Mouse (Mus musculus) adrenal gland, adult 2 months (tissue): Measurements from ENCODE around the gene Atp1a2. TPM values are rescaled to one million over a fixed set of nuclear protein-coding genes. Genes with fewer than 3 reads are reported as not detected.

Source experiments
- DNase-seq: peaks from one replicate; pipeline ENCODE4 v3.0.0; 2021
- long read RNA-seq: library from polyadenylated mRNA; stranded (forward); transcript quantifications from one replicate; pipeline ENCODE4 v2.0.0, GENCODE M21; 2021
- polyA plus RNA-seq: library from polyadenylated mRNA; depleted of rRNA; stranded (reverse); fragments of >200 nt; gene quantifications from 2 replicates; pipeline ENCODE4 v1.2.3, GENCODE M21; 2012; rRNA removed
- total RNA-seq, 2 experiments: library from RNA; stranded (reverse); gene quantifications; 2 replicates each; pipeline ENCODE4 v1.2.3; 2021

The Atp1a2 gene
- total RNA-seq (100 to 1,000 TPM; 126 to 247 TPM), polyA plus RNA-seq (57.3 and 85.0 TPM in 2 replicates)
- long read RNA-seq, full-length matches to known transcripts = 189 of 250 reads
- long read RNA-seq, partial matches to known transcripts = 43 of 250 reads
- long read RNA-seq, other reads (novel, unspliced or antisense) = 18 of 250 reads

DNA sequence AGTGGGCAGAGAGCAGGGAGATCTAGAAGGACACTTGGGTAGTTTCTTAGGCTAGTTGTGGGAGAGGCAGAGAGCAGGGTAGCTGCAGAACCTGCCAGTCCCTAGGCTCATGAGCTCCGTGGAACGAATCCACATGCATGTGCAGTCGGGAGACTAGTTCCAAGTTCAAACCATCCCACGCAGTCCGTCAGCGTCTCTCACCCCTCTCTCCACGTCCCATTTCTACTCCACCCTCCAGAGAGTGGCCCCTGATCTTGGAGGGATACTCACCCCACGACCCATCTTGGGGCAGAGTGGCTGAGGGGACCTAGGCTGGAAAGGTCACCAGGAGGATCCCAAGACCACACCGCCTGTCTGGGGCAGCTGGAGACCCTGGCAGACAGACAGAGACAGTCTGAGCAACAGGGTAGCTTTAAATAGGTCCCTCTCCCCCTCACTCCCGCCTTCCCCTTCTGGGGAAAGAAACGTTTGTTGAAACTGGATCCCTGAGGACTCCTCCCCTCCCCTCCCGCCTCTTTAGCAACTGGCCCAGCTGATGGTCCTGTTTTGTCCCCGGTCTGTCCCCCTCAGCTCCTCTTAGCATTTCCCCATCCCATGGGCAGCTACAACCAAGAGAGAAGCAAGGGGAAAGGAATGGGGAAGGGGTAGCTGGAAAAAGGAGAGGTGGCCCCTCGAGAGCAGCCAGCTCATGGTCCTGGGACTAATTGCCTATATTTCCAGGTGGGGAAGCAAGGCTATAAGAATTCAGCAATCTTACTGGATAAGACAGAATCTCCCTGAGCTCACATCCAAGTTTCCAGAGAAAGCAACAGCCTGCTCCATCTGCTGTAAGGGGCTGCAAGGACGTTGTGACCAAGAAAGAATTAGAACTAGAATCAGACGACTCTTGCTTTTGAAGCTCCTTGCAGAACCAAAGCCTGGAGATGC lies at the start of gene Atp1a2:
TSS of gene Atp1a2 (minus strand) at position 454 of the 927 bp plus-strand sequence.
- no peak for DNase-seq

DNA sequence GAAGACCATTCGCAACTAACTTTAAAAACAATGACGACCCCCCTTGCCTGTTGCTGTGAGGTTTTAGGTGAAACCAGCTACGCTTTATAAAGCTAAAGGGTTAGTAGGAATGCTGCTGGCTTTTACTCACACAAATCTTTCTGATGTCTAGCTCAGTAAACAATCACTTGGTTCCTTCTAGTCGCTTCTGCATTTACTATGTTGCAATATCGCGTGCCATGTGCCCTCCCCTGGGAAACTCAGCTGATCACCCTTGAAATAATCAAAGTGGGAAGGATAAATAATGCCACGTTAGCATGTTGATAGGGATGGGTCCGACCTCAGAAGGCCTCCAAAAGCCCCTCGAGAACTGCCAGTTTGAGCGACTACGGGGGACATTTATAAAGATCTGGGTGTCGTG lies 49.5 kb upstream of the Atp1a2 start:
- DNase-seq = no peak

DNA sequence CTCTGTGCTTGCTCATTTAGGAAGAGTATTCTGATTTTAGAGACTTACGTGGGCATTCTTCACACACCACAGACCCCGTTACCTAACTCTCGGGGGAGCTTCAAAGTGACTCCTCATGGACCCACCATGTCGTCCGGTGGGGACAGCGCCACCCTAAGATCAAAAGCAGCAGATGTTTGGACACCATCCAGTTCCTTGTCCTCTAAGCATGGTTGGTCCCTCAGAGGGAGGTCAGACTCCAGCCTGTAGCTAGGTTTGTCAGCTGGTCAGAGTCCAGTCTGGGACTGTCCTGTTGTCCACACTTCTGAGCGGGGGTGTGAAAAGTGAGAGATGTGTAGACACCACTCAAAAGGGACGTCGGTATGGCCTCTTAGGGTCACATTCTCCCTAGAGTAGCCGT lies 48.8 kb upstream of the Atp1a2 start:
- DNase-seq = no peak

DNA sequence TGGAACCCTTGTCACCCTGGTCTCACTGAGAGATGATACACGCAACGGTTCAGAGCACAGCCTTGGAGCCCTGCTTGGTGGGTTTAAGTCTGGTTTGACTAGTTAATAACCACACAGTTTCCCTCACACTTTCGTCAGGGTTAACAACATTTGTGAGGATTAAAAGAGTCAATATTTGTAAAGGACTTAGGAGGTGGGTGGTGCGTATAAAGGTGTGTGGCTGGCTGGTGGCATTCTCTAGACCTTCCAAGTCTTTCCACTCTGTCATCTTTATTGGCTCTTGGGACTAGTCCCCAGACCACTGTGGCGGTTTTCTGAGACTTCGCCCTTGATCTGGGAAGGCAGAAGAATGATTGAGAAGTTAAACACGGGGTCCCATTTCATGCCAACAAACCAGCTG lies 47.0 kb upstream of the Atp1a2 start:
- no peak for DNase-seq

DNA sequence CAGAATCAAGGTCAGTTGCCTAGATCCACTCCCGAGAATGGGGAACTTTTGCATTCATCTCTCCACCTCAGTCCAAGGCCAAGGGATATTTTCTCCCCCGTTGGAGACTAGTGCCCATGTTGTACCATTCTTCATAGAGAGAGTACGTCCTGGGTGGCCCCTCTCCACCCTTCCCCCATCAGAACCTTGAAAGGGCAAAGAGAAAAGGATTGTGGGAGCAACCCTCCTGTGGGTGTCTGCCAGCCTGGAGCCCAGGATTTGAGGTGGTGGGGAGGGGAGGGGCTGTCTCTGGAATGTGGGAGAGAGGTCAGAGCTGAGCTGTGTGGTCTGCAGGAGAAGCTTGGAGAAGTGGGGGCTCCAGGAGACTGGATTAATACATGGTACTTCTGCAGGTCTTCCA lies 46.0 kb upstream of the Atp1a2 start:
- no peak for DNase-seq

DNA sequence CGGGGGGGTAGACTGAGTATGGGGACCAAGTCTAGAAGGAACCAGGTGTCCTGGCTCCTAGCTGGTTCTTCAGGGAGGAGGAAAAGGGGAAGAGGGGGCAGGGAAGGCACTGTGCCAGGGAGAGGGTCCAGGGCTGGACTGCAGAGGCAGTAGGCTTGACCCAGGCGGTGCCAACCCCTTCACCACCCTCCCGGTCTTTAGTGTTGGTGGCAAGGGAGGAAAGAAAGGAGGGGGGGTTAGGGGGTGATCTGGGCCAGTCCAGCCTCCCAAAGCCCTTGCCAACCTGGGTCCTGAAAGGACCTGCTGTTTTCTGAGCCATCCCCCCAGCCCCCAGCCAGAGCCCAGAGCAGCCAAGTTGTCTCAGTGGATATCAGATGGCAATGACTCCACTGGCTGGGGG lies 44.9 kb upstream of the Atp1a2 start:
- no peak for DNase-seq

DNA sequence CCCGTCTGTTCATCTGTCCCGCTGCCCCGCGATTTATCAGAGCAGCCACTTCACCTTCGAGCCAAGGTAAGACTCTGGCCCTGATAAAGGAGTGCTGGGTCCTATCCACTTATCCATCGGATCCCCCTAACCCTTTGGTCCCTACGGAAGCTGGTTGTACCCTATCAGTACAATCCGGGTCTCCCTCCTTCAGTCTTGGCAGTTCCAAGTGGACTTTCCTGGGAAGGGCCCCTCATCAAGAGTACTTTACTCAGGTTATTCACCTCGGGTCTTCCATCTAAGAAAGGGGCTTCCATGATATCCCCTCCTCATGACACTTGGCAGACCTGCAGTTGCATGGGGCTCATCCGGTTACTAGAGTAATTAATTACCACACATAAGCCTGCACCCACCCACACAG lies 43.5 kb upstream of the Atp1a2 start:
- DNase-seq = no peak

DNA sequence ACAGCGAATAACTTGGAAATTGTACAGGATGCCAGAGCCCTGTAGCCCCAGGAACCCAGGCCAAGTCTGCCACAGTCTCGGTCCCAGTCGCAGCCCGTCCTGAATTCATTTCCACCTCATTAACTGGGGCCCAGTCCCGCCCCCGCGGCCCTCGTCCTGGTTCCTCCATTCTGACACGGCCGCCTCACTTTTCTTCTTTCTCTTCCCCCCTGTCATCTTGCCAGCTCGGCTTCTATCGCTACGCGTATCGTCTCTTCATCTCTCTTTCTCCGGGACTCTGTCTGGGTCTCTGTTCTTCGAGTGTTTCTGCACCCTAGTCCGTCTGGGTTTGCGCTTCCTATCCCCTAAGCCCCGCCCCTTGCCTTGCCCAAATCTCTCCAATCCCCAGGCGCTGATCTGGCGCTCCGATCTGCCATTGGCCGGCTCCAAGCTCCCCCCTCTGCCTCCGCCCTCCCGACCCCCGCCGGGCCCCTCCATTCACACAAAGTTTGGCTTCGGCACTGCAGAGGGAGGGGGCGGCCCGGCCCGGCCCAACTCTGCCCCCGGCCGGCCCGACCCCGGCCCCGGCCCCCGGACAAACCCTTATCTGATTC lies 43.0 kb upstream of the Atp1a2 start, which contains the start of gene Kcnj10:
TSS of gene Kcnj10 (plus strand) at position 482 of the 593 bp plus-strand sequence.
- peak; percentile 88 for DNase-seq

DNA sequence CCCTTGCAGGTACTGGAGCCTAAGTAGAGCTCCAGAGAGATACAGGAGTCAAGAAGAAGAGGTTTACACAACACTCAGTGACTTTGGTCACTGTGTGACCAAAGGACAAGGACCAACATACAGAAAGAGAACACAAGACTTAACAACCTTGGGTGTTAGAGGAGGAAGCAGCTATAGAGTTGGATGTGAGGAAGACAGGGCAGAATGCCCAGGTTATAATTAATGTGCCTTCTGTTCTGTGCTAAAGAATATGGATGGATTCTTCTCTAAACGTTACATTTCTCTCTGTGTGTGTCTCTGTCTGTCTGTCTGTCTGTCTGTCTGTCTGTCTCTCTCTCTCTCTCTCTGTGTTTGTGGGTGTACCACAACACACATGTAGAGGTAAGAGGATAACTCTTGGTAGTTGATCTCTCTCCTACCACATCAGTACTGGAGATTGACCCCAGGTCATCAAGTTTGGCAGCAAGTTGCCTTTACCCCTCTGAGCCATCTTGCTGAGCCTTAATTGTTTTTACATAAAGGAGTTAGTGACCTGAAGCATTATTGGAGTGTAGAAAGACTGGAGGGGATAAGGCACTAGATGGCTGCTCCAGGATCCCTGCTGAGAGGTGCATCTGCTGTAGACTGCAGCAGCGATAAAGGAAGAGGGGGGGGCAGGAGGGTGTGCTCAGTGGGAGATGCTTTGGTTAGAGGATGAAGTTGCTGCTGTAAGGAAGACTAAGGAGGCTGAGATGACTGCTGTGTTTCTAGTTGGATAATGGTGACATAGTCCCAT lies 39.7 kb upstream of the Atp1a2 start:
- no peak for DNase-seq

DNA sequence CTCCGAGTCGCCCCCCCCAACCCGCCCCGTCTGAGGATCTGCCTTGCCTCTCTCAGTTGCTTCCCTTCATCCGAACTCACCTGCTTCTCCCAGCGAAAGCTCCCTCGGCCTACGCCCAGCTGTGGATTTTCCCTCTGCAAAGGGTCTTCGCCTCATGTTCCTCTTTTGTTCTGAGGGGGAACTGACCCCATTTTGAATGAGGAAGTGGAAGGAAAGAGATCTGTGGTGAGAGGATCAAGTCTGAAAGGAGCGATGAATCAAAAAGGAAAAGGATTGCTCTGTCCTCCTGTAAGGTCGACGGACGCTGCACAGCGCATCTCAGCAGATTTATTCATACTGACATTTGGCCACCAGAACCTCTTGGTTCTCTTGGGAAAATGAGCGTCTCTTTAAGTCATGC lies 37.9 kb upstream of the Atp1a2 start:
- DNase-seq = no peak

DNA sequence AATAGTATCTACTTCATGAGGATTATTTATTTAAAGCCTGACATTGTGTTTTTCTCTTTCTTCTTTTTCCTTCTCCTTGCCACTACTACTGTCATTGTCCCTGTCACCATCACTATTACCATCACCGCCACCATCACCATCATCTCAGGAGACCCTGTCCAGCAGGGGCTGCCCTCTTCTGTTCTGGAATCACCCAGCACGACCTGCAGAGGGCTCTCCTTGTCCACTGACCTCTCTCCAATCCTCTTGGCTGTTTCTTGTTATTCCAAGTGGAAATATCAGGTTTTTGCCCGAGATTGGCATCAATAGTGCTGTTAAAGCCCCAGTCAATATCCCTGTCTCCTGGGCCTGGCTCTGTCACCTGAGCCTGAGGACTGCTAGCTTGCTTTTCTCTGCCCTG lies 35.6 kb upstream of the Atp1a2 start:
- no peak for DNase-seq

DNA sequence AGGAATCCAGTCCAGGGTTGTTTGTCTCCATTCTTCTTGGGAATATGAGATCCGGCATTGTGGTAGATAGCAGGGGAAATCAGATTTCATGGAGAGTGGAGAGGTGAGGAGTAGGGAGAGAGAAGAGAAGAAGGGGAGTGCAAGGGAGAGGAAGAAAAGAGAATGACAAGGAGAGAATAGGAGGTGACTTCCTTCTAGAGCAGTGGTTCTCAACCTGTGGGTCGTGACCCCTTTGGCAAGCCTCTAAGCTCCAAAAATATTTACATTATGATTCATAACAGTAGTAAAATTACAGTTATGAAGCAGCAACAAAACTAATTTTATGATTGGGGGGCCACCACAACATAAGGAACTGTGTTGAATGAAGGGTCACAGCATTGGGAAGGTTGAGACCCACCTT lies 35.1 kb upstream of the Atp1a2 start:
- DNase-seq = no peak

DNA sequence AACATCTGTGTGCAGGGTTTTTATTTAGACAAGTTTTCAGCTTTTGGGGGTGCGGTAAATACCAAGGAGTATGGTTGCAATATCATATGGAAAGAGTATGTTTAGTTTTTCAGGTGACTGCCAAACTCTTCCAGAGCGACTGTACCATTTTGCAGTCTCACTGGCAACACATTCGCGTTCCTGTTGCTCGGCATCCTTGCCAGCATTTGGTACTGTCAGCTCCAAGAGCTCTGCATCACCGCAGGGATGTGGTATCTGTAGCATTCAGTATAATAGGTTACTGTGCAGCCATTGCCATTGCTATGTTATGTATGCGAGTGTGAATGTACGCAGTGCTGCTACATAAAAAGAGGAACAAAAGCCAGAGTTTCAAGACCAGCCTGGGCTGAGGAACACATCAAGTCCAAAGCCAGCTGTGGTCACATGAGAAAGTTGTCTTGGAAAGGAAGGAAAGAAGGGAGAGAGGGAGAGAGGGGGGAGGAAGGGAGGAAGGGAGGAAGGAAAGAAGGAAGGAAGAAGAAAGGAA lies 33.6 kb upstream of the Atp1a2 start:
- DNase-seq = no peak

DNA sequence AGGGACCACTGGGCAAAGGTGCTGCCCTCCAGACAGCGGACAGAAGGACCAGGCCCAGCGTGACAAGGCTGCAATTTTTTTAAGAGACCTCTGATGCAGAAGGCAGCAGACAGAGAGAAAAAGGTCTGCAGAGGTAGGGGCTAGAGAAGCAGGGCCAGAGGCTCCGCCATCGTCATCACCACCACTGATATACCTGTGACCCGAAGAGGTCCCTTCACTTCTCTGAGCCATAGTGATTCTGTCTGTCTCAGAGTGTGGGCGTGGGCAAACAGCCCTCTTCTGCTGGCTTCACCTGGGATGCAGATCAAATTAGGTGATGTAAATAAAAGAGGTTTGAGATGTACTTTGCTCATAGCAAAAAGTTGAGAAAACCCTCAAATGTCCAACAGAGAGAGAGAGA lies 31.8 kb upstream of the Atp1a2 start:
- no peak for DNase-seq

DNA sequence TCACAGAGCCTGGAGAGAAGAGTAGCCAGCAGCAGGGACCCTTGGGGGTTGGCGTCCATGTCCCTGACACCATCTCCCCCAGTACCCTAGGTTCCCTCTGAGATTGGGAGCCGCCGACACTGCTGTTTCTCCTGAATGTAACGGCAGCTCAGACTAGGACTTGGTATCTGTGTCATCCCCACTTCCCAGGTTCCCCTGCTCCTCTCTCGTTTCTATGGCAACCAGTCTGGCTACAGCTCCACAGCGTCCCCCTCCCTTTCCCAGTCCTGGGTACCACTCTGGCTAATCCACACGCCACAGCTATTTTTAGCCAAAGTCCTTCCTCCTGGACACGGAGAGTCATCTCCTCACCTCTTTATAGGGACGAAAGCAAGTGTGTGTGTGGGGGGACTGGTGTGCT lies 31.3 kb upstream of the Atp1a2 start, which contains the start of gene Kcnj9:
TSS of gene Kcnj9 (minus strand) at position 188 of the 400 bp plus-strand sequence.
- no peak for DNase-seq

DNA sequence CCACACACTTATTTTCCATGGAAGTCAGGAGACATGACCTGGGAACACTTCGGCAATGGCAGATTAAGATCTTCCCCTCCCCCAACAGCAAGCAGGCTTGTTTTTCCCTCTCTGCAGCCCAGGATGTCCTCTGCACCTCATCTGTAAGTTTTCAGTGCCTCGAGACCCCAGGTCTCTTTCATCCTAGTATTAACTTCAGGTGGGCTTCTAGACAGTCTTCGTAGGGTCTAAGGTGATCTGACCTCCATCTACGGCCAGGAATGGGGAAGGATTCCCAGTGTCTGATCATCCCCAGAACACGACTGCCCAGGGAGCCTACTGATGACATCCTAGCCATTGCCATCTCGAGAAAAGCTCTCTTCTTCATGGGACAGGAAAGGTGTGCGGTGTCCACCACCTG lies 30.6 kb upstream of the Atp1a2 start:
- DNase-seq = no peak

DNA sequence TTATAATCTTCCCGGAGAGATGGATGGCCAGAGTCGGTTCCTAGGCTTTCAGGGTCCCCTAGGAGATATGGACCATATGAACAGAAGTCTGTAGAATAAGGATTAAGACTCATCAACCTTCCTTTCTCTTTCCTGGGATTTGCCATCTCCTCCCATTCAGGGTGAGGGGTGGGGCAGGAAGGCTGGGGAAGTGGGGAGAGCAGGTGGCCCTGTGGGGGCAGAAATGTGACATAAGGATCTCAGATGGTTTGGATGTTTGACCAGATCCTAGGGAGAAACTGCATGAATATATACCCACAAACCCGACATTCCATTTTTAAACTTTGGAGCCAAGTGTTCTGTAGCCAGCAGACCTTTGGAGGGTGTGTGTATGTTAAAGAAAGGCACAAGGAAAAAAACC lies 30.2 kb upstream of the Atp1a2 start:
- no peak for DNase-seq

DNA sequence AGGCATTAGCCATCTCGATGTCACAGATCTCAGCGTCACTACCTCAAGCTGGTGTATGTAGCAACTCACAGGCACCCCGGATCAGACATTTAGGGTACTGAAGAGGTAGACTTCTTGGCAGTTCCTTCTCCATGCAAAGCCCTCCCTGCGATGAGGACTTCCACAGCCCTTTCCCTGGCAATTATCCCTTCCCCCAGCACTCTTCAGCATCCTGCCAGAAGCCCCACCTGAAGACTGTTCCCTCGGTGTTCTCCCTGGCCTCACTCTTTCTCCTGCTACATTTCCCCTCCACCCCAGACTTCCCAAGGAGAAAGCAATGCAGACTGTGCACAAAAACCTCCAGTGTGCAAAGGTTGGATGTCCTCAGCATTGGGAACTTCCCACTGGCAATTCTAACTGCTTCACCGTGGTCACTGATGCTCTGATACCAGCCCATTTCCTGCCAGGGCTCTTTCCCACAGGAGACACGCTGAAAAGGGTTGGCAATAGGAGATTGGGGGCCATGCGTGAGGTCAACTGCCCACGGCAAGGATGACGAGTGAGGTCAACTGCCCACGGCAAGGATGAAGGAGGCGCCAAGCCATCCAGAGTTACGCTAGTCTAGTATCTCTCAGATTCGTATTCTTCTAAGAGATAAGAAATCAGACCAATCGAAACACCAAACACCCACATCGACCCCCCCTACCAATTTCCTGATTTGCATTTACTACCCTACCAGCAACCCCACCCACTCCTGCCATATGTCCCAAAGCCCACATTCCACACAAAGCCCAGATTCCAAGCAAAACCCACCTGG lies 29.5 kb upstream of the Atp1a2 start:
- DNase-seq = no peak

DNA sequence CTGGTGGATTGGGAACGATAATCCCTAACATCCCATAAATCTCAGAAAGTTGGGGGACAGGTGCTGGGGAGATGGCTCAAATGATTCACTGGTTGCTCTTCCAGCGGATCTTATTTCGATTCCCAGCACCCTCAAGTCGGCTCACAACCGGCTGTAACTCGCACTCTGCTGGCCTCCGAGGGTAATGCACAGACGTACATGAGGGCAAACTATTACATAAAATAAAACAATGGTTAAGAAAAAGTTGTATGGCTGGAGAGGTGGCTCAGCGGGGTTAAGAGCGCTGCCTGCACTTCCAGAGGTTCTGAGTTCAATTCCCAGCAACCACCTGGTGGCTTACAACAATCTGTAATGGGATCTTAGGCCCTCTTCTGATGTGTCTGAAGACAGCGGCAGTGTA lies 28.8 kb upstream of the Atp1a2 start:
- DNase-seq = no peak

DNA sequence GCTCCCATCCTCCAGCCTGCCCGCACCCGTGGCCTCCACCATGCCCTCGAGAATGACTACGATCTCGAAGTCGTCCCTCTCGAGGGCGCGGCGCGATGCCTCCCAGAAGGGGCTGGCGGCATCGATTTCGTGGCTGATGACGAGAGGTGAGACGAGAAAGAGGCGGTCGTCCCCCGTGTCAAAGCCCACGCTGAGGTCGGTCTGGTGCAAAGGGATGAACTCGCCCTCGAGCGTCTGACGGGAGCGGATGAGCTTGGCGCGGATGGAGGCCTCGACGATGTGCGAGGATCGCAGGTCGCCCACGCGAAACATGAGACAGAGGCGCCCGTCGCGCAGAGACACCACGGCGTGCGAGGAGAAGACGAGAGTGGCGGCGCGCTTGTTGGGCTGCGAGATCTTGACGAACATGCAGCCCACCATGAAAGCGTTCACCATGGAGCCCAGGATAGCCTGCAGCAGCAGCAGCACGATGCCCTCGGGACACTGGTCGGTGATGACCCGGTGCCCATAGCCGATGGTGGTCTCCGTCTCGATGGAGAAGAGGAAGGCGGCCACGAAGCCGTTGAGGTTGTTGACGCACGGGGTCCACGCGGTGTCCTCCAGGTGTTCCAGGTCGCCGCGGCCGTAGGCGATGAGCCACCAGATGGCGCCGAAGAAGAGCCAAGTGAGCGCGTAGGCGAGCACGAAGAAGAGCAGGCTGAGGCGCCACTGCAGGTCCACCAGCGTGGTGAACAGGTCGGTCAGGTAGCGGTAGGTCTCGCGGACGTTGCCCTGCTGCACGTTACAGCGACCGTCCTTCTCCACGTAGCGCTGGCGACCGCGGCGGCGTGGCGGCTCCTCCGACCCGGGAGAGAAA lies 28.0 kb upstream of the Atp1a2 start:
- peak; percentile 78 for DNase-seq
